Mouse (Mus musculus) heart, embryonic 14.5 days (tissue): ENCODE results near the gene Nutf2-ps1. TPM values are rescaled to one million over a fixed set of nuclear protein-coding genes. Genes with fewer than 3 reads are reported as not detected.
"Not testable (repeated sequence)": the region's sequence is repeated elsewhere in the genome, so short reads cannot be mapped to it uniquely, and the experiment has no call there.

Source experiments
- ATAC-seq: fragments of 200-750 bp; cut with Nextera tagmentation; 2 replicates; pipeline ENCODE4 v1.8.0; 2017; ENCODE audit warnings: low read depth, moderate TSS enrichment; ENCODE audit not compliant: insufficient number of reproducible peaks, insufficient read depth, low FRiP score
- H3K27ac ChIP-seq, 2 experiments: fragments of 200-500 bp in 1 of 2; fragments of 300-500 bp in 1 of 2; sonication (generic) in 1 of 2; replicated peaks in 1 of 2; 2 replicates each; pipeline ENCODE4 v1.5.1; 2012 to 2014; ENCODE audit warnings: low read depth in 2 of 2, low read length in 2 of 2, control low read depth in 1 of 2, mild to moderate bottlenecking in 1 of 2, mixed read lengths in 1 of 2; ENCODE audit not compliant: control insufficient read depth in 1 of 2, insufficient read depth in 1 of 2
- H3K27me3 ChIP-seq: fragments of 300-500 bp; sonication (generic); 2 replicates; pipeline ENCODE4 v1.6.1; 2014; ENCODE audit warnings: mild to moderate bottlenecking, low read length, control low read depth; ENCODE audit not compliant: control insufficient read depth, insufficient read depth
- H3K36me3 ChIP-seq: fragments of 300-500 bp; sonication (generic); 2 replicates; pipeline ENCODE4 v1.6.1; 2014; ENCODE audit warnings: mild to moderate bottlenecking, control low read depth, low read length, mixed read lengths; ENCODE audit not compliant: control insufficient read depth, insufficient read depth
- H3K4me1 ChIP-seq, 2 experiments: fragments of 200-500 bp in 1 of 2; fragments of 300-500 bp in 1 of 2; sonication (generic) in 1 of 2; 2 replicates each; pipeline ENCODE4 v1.6.1; 2012 to 2014; ENCODE audit warnings: low read length in 2 of 2, control low read depth in 1 of 2, mixed read lengths in 1 of 2; ENCODE audit not compliant: control insufficient read depth in 2 of 2, insufficient read depth in 2 of 2
- H3K4me2 ChIP-seq: fragments of 300-500 bp; sonication (generic); 2 replicates; pipeline ENCODE4 v1.6.1; 2014; ENCODE audit warnings: mild to moderate bottlenecking, low read length
- H3K4me3 ChIP-seq, 2 experiments: fragments of 200-500 bp in 1 of 2; fragments of 300-500 bp in 1 of 2; sonication (generic) in 1 of 2; 2 replicates each; pipeline ENCODE4 v1.5.1; 2012 to 2014; ENCODE audit warnings: low read length in 2 of 2, mild to moderate bottlenecking in 2 of 2, control low read depth in 1 of 2, low read depth in 1 of 2, moderate library complexity in 1 of 2; ENCODE audit not compliant: control insufficient read depth in 1 of 2, insufficient read depth in 1 of 2
- H3K9ac ChIP-seq: fragments of 300-500 bp; sonication (generic); 2 replicates; pipeline ENCODE4 v1.6.1; 2014; ENCODE audit warnings: mild to moderate bottlenecking, low read length
- H3K9me3 ChIP-seq: fragments of 300-500 bp; sonication (generic); 2 replicates; pipeline ENCODE4 v1.6.1; 2016; ENCODE audit warnings: low read length, control low read depth; ENCODE audit not compliant: control insufficient read depth
- WGBS: fragments of 180-500 bp; shearing (Covaris S2); extraction: QIAGEN DNeasy Blood & Tissue Kit; methylation state at CpG from one replicate; pipeline ENCODE4 v1.1.7; 2014; 5-methylcytosine and 5-hydroxymethylcytosine counted together
- polyA plus RNA-seq: library from polyadenylated mRNA; unstranded; fragments of >200 nt; fragmentation: Nextera tagmentation; extraction: Ambion mirVana; gene quantifications from 2 replicates; pipeline ENCODE4 v1.2.1, GENCODE M21; 2014

Nutf2-ps1 gene
- 276 and 280 TPM in 2 replicates for polyA plus RNA-seq

- H3K4me3 ChIP-seq, ATAC-seq, H3K27me3 ChIP-seq, H3K4me2 ChIP-seq, H3K9ac ChIP-seq, H3K27ac ChIP-seq, H3K36me3 ChIP-seq, H3K4me1 ChIP-seq: not testable (repeated sequence)
- 93% methylated on average over 7 of the region's 7 CpGs for WGBS
- peaks cover 15% of the 10 kb centered on the region for H3K9me3 ChIP-seq
These were observed at the start of gene Nutf2-ps1 for GRCm38 (mm10) chr19:53588968-53589367. Nutf2-ps1 (minus strand) TSS chr19:53589068.

GRCm38 (mm10) chr19:53638041-53638440 lies 49.2 kb upstream of the Nutf2-ps1 start:
- Histone ChIP-seq H3K9ac (no peak overlapping the region), H3K4me1 (no peaks in the 10 kb centered on the region), H3K36me3 (peaks cover 94% of the 10 kb centered on the region), H3K4me2 (no peak overlapping the region), H3K9me3 (no peaks in the 10 kb centered on the region), H3K4me3 (no peak overlapping the region), H3K27me3 (no peaks in the 10 kb centered on the region), H3K27ac (no peak overlapping the region)
- no peak for ATAC-seq
- WGBS: 91% methylated on average over 2 of the region's 2 CpGs

GRCm38 (mm10) chr19:53621681-53622080 lies 32.8 kb upstream of the Nutf2-ps1 start:
- no peak overlapping the region for H3K4me3 ChIP-seq
- no peaks in the 10 kb centered on the region for H3K4me1 ChIP-seq
- 79% methylated on average over 13 of the region's 13 CpGs for WGBS
- no peak for ATAC-seq
- no peak overlapping the region for H3K9ac ChIP-seq
- H3K36me3 ChIP-seq: peaks cover 94% of the 10 kb centered on the region
- H3K27ac ChIP-seq: no peak overlapping the region
- H3K9me3 ChIP-seq: no peaks in the 10 kb centered on the region
- H3K4me2 ChIP-seq: no peak overlapping the region
- H3K27me3 ChIP-seq: no peaks in the 10 kb centered on the region

- WGBS: 46% methylated on average over 6 of the region's 6 CpGs
- Histone ChIP-seq H3K27me3 (no peaks in the 10 kb centered on the region), H3K9me3 (no peaks in the 10 kb centered on the region), H3K4me1 (peaks cover 2 to 10% of the 10 kb centered on the region in 2 experiments; a peak in 3 of 4 replicates), H3K4me2 (no peak overlapping the region), H3K27ac (no peak overlapping the region), H3K36me3 (peaks cover 37% of the 10 kb centered on the region), H3K9ac (no peak overlapping the region), H3K4me3 (no peak overlapping the region)
- no peak for ATAC-seq
These were observed 20.1 kb upstream of the Nutf2-ps1 start for GRCm38 (mm10) chr19:53608921-53609320.

- Histone ChIP-seq H3K9me3 (no peaks in the 10 kb centered on the region), H3K4me1 (peaks cover 4 to 15% of the 10 kb centered on the region in 2 experiments), H3K9ac (peak overlapping the region; percentile 97), H3K4me3 (peak overlapping the region; percentile 84 to 100), H3K27me3 (no peaks in the 10 kb centered on the region), H3K27ac (0 out of 4 replicates have a peak overlapping the region, but pooled peaks of 1 of the 2 experiments have one; percentile 92), H3K36me3 (peaks cover 20% of the 10 kb centered on the region), H3K4me2 (peak overlapping the region; percentile 85)
- 10% methylated on average over 11 of the region's 11 CpGs for WGBS
- ATAC-seq: no peak
These were observed 12.4 kb upstream of the Nutf2-ps1 start for GRCm38 (mm10) chr19:53601363-53601655.

GRCm38 (mm10) chr19:53600549-53601362 lies 11.9 kb upstream of the Nutf2-ps1 start:
- WGBS: under 1% methylated on average over 68 of the region's 82 CpGs
- peak overlapping the region; percentile 85 for H3K4me2 ChIP-seq
- ATAC-seq: peak; percentile 69

GRCm38 (mm10) chr19:53599757-53600539 lies 11.1 kb upstream of the Nutf2-ps1 start, which contains the start of gene Smc3:
Smc3 (plus strand) TSS chr19:53600398.
- H3K36me3 ChIP-seq: peaks cover 11% of the 10 kb centered on the region
- H3K4me3 ChIP-seq: peak within 1 kb of the TSS; percentile 84 to 100
- peak within 1 kb of the TSS; percentile 87 to 92 for H3K27ac ChIP-seq
- H3K4me2 ChIP-seq: peak within 1 kb of the TSS; percentile 85
- peak; percentile 97 for ATAC-seq
- H3K27me3 ChIP-seq: no peaks in the 10 kb centered on the region
- peak within 1 kb of the TSS; percentile 97 for H3K9ac ChIP-seq
- H3K4me1 ChIP-seq: peaks cover 4 to 15% of the 10 kb centered on the region in 2 experiments
- no peaks in the 10 kb centered on the region for H3K9me3 ChIP-seq
- under 1% methylated on average over 65 of the region's 70 CpGs for WGBS

More at GRCm38 (mm10) chr19:53600549-53601362, 11.9 kb upstream of the Nutf2-ps1 start:
- Histone ChIP-seq H3K27ac (peak overlapping the region; percentile 74 to 92), H3K4me1 (peaks cover 4 to 15% of the 10 kb centered on the region in 2 experiments), H3K4me3 (peak overlapping the region; percentile 84 to 100), H3K9me3 (no peaks in the 10 kb centered on the region), H3K27me3 (no peaks in the 10 kb centered on the region), H3K9ac (peak overlapping the region; percentile 97), H3K36me3 (peaks cover 15% of the 10 kb centered on the region)
